Mouse (Mus musculus) embryonic facial prominence, embryonic 12.5 days (tissue): ENCODE measurements around the gene Gm45711. TPM values are rescaled to one million over a fixed set of nuclear protein-coding genes. Genes with fewer than 3 reads are reported as not detected.
"Not testable (repeated sequence)": the region's sequence is repeated elsewhere in the genome, so short reads cannot be mapped to it uniquely, and the experiment has no call there.

Experiments used
- ATAC-seq: fragments of 200-750 bp; cut with Nextera tagmentation; 2 replicates; pipeline ENCODE4 v1.8.0; 2017; ENCODE audit not compliant: insufficient number of reproducible peaks, insufficient read depth, low FRiP score, low TSS enrichment
- H3K27ac ChIP-seq: fragments of 300-500 bp; sonication (generic); 2 replicates; pipeline ENCODE4 v1.5.1; 2016; ENCODE audit warnings: mild to moderate bottlenecking
- H3K27me3 ChIP-seq: fragments of 300-500 bp; sonication (generic); 2 replicates; pipeline ENCODE4 v1.6.1; 2016; ENCODE audit warnings: mild to moderate bottlenecking, moderate library complexity
- H3K36me3 ChIP-seq: fragments of 300-500 bp; sonication (generic); 2 replicates; pipeline ENCODE4 v1.6.1; 2016; ENCODE audit warnings: mild to moderate bottlenecking
- H3K4me1 ChIP-seq: fragments of 300-500 bp; sonication (generic); 2 replicates; pipeline ENCODE4 v1.6.1; 2016
- H3K4me2 ChIP-seq: fragments of 300-500 bp; sonication (generic); replicated peaks from 2 replicates; pipeline ENCODE4 v1.6.1; 2016; ENCODE audit warnings: mild to moderate bottlenecking, moderate library complexity
- H3K4me3 ChIP-seq: fragments of 300-500 bp; sonication (generic); 2 replicates; pipeline ENCODE4 v1.5.1; 2016; ENCODE audit warnings: mild to moderate bottlenecking
- H3K9ac ChIP-seq: fragments of 300-500 bp; sonication (generic); 2 replicates; pipeline ENCODE4 v1.6.1; 2016; ENCODE audit warnings: mild to moderate bottlenecking, moderate library complexity
- H3K9me3 ChIP-seq: fragments of 300-500 bp; sonication (generic); 2 replicates; pipeline ENCODE4 v1.6.1; 2016; ENCODE audit warnings: mild to moderate bottlenecking, moderate library complexity
- WGBS: fragments of 180-500 bp; shearing (Covaris S2); methylation state at CpG from one replicate; pipeline ENCODE4 v1.1.7; 2016; 5-methylcytosine and 5-hydroxymethylcytosine counted together
- polyA plus RNA-seq: library from polyadenylated mRNA; unstranded; fragments of >200 nt; fragmentation: Nextera tagmentation; extraction: Ambion mirVana; gene quantifications from 2 replicates; pipeline ENCODE4 v1.2.1, GENCODE M21; 2016

Gene Gm45711
- polyA plus RNA-seq, 1 experiment from 2014 or later: not detected

GRCm38 (mm10) chr8:104340233-104341105 lies 30.6 kb upstream of the Gm45711 start:
- peak overlapping the region; percentile 71 for H3K4me3 ChIP-seq
- peak overlapping the region; percentile 91 for H3K27ac ChIP-seq
- H3K27me3 ChIP-seq: no peaks in the 10 kb centered on the region
- H3K9me3 ChIP-seq: no peaks in the 10 kb centered on the region
- H3K36me3 ChIP-seq: peaks cover 19% of the 10 kb centered on the region; the same call in 1 of the 2 replicates
- peak overlapping the region; percentile 73 for H3K4me2 ChIP-seq
- ATAC-seq: peak; percentile 83
- peak overlapping the region; percentile 83 for H3K9ac ChIP-seq
- peaks cover 12% of the 10 kb centered on the region; the same call in 1 of the 2 replicates for H3K4me1 ChIP-seq
- under 1% methylated on average over 41 of the region's 54 CpGs for WGBS

GRCm38 (mm10) chr8:104339983-104340232 lies 30.0 kb upstream of the Gm45711 start:
- peak; percentile 11; the same call in 1 of the 2 replicates for ATAC-seq
- H3K27ac ChIP-seq: peak overlapping the region; percentile 91
- 3% methylated on average over 6 of the region's 6 CpGs for WGBS
- H3K4me2 ChIP-seq: peak overlapping the region; percentile 73
- H3K9me3 ChIP-seq: no peaks in the 10 kb centered on the region
- H3K27me3 ChIP-seq: no peaks in the 10 kb centered on the region
- H3K4me1 ChIP-seq: peaks cover 12% of the 10 kb centered on the region; the same call in 1 of the 2 replicates
- H3K36me3 ChIP-seq: peaks cover 13% of the 10 kb centered on the region; the same call in 1 of the 2 replicates
- peak overlapping the region; percentile 83 for H3K9ac ChIP-seq
- H3K4me3 ChIP-seq: peak overlapping the region; percentile 71

DNA sequence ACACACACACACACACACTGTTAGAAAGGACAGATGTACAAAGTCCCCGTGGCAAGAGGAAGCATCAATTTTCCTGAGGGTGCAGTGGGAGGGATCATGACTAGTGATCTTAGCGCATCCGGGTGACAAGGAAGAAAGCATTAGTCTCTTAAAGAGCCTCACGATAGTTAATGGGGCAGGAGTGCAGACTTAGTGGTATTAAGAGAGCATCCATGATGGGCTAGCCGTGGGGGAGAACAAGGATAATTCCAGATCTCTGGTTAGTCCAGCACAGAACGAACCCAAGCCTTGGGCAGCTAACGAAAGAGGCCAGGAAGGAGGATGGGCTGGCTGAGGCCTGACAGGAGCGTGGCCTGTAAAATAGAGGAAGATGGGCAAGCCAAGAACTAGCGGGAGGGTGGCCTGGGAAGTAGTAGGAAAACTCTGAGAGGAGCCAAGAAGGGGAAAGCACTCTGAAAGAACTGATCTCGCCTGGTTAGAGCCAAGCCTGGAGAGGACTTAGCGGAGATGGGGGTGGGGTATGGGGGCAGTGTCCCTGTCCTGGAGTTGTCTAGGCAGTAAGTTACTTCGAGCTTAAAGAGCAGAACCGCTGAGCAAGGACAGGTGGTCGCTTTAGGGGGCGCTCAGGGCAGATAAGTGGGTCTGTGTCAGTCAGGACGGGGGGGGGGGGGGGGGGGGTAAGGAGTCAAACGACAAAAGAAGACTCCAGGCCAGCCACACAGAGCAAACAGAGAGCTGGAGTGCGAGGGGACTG lies 29.5 kb upstream of the Gm45711 start, which contains the start of gene Cmtm3:
Cmtm3 (plus strand) TSS at position 182 of the 754 bp plus-strand sequence.
- ATAC-seq: no peak
- Histone ChIP-seq H3K36me3 (peaks cover 8% of the 10 kb centered on the region; the same call in 1 of the 2 replicates), H3K27ac (peak within 1 kb of the TSS; percentile 91), H3K27me3 (no peaks in the 10 kb centered on the region), H3K4me3 (peak within 1 kb of the TSS; percentile 71), H3K9me3 (no peaks in the 10 kb centered on the region), H3K4me1 (peaks cover 12% of the 10 kb centered on the region; the same call in 1 of the 2 replicates), H3K9ac (peak within 1 kb of the TSS; percentile 83), H3K4me2 (peak within 1 kb of the TSS; percentile 73)
- 13% methylated on average over 17 of the region's 18 CpGs for WGBS

- peaks cover 12% of the 10 kb centered on the region; the same call in 1 of the 2 replicates for H3K4me1 ChIP-seq
- no peak overlapping the region for H3K27ac ChIP-seq
- H3K4me3 ChIP-seq: no peak overlapping the region
- H3K27me3 ChIP-seq: no peaks in the 10 kb centered on the region
- 54% methylated on average over 3 of the region's 3 CpGs for WGBS
- no peaks in the 10 kb centered on the region for H3K36me3 ChIP-seq
- H3K9me3 ChIP-seq: no peaks in the 10 kb centered on the region
- no peak for ATAC-seq
- H3K9ac ChIP-seq: no peak overlapping the region
- H3K4me2 ChIP-seq: no peak overlapping the region
Measured at GRCm38 (mm10) chr8:104337890-104338289, 28.0 kb upstream of the Gm45711 start.

DNA sequence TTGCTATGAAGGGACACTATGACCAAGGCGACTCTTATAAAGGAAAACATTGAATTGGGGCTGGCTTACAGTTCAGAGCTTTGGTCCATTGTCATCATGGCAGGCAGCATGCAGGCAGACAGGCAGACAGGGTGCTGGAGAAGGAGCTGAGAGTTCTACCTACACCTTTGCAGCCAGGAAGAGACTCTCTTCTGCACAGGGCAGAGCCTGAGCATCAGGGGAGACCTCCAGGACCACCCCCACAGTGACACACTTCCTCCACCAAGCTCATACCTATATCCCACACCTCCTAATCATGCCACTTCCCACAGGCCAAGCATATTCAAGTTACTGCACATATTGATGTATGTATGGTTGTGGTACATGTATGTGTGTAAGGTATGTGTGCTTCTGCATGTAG lies 26.9 kb upstream of the Gm45711 start:
- H3K27me3 ChIP-seq: no peaks in the 10 kb centered on the region
- H3K4me3 ChIP-seq: no peak overlapping the region
- 84% methylated on average over 1 of the region's 1 CpGs for WGBS
- H3K9ac ChIP-seq: no peak overlapping the region
- H3K27ac ChIP-seq: no peak overlapping the region
- no peaks in the 10 kb centered on the region for H3K9me3 ChIP-seq
- no peak overlapping the region for H3K4me2 ChIP-seq
- H3K4me1 ChIP-seq: peaks cover 11% of the 10 kb centered on the region; the same call in 1 of the 2 replicates
- no peak for ATAC-seq
- no peaks in the 10 kb centered on the region for H3K36me3 ChIP-seq

DNA sequence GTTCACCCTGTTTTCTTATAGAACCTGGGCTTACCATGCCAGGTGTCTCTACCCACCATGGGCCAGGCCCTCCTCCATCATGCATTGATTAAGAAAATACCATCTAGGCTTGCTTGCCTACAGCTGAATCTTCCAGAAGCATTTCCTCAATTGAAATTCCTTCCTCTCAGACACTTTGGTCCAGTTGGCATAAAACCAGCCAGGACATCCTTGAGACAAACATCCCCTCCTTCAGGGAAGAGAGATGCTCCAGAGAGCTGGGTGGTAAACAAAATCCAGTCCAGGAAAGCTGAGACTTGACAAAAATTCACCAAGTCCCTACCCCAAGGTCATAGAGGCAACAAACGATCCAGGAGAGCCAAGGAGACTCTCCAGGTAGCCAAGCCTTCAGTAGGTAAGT lies 24.3 kb upstream of the Gm45711 start:
- Histone ChIP-seq H3K27ac (no peak overlapping the region), H3K4me2 (no peak overlapping the region), H3K9me3 (no peaks in the 10 kb centered on the region), H3K4me1 (no peaks in the 10 kb centered on the region), H3K36me3 (no peaks in the 10 kb centered on the region), H3K4me3 (no peak overlapping the region), H3K9ac (no peak overlapping the region), H3K27me3 (no peaks in the 10 kb centered on the region)
- 59% methylated on average over 1 of the region's 1 CpGs for WGBS
- ATAC-seq: no peak

DNA sequence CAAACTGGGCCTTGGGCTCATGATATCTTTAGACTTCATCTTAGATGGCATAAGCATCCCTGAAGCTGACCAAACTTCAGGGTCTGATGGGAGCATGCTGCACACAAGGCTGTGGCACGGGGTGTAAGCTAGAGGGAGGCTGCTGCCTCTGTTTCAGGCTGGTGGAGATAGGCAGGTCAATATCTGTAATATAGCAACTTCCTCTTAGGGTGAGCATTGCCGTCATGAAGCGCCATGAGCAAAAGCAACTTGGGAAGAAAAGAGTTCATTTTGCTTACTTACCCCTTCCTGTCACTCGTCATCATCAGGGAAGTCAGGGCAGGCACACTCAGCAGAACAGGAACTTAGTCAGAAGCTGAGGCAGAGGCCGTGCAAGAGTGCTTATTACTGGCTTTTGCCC lies 23.9 kb upstream of the Gm45711 start:
- no peak overlapping the region for H3K9ac ChIP-seq
- H3K9me3 ChIP-seq: no peaks in the 10 kb centered on the region
- 73% methylated on average over 5 of the region's 5 CpGs for WGBS
- no peaks in the 10 kb centered on the region for H3K36me3 ChIP-seq
- H3K4me1 ChIP-seq: no peaks in the 10 kb centered on the region
- H3K27ac ChIP-seq: no peak overlapping the region
- ATAC-seq: no peak
- H3K27me3 ChIP-seq: no peaks in the 10 kb centered on the region
- H3K4me3 ChIP-seq: no peak overlapping the region
- no peak overlapping the region for H3K4me2 ChIP-seq

DNA sequence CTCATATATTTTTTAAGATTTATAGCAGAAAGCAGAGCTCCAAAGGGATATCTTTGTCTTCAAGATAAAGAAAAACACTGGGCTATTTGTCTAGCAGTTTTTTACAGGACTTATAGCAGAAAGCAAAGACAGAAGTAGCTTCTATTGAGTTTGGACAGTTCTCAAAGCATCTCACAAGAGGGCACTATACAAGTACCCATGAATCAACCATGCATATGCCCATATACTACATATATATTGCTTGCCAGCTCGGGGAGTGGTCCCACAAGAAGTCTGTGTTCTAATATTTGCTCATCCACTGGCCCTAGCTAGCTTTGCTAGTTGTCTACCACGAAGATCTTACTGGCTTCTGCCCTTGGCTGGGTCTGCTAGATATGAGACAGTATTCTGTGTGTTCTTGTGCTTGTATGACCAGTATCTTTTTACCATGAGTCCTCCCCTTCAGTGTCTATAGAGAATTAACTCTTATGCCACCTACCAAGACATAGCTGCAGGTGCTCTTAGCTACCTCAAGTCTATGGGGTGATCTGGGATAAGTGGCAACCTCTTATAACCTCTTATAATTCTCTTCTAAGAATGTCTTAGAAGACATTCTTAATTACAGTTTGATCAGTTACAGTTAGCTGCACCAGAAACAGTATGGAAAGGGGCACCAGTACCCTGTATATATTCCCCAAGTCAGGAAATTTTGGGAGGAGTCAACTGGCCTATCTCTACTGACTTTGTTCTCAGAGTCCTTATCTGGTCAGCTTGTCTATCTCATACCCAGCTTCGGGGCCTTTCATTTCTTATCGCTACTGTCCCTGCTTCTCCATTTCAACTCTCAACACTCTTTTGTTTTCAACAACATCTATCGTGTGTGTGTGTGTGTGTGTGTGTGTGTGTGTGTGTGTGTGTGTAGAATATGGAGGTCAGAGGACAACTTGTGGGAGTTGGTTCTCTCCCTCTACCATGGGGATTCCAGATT lies 23.1 kb upstream of the Gm45711 start:
- WGBS: 77% methylated on average over 5 of the region's 5 CpGs
- Histone ChIP-seq H3K27ac (no peak overlapping the region), H3K36me3 (no peaks in the 10 kb centered on the region), H3K4me2 (no peak overlapping the region), H3K27me3 (no peaks in the 10 kb centered on the region), H3K4me1 (no peaks in the 10 kb centered on the region), H3K4me3 (no peak overlapping the region), H3K9ac (no peak overlapping the region), H3K9me3 (no peaks in the 10 kb centered on the region)
- ATAC-seq: no peak

DNA sequence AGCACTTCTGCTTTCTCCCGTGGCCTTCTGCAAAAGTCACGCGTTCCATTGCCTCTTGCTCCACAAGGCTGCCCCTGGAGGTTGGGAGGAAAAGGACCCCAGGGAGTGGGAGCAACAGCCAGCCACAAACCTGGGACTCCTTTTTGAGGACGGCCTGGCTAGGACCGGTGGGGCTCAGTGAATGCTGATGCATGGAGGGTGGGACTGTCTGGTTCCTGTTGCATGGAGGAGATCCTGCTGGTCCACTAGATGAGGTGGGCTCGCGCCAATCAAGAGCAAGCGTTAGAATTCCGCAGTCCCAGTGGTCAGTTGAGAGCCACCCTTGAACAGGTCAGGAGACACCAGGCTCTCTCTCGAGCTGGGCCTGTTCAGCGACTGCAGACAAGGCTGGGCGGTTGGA lies 12.0 kb upstream of the Gm45711 start, which contains the start of gene Cmtm2b:
Cmtm2b (plus strand) TSS at position 301 of the 400 bp plus-strand sequence.
- not testable (repeated sequence) for H3K27me3 ChIP-seq, H3K4me2 ChIP-seq, H3K4me3 ChIP-seq, H3K4me1 ChIP-seq, ATAC-seq, H3K27ac ChIP-seq, H3K36me3 ChIP-seq, H3K9ac ChIP-seq, H3K9me3 ChIP-seq
- WGBS: 88% methylated on average over 12 of the region's 12 CpGs

GRCm38 (mm10) chr8:104321267-104321666 lies 11.4 kb upstream of the Gm45711 start, which contains the start of gene Gm11020:
TSS of gene Gm11020 (plus strand) at chr8:104321567.
- not testable (repeated sequence) for H3K4me1 ChIP-seq, H3K36me3 ChIP-seq, H3K9me3 ChIP-seq, H3K4me3 ChIP-seq, H3K4me2 ChIP-seq, H3K27me3 ChIP-seq, H3K27ac ChIP-seq, ATAC-seq, H3K9ac ChIP-seq
- WGBS: 78% methylated on average over 11 of the region's 11 CpGs

DNA sequence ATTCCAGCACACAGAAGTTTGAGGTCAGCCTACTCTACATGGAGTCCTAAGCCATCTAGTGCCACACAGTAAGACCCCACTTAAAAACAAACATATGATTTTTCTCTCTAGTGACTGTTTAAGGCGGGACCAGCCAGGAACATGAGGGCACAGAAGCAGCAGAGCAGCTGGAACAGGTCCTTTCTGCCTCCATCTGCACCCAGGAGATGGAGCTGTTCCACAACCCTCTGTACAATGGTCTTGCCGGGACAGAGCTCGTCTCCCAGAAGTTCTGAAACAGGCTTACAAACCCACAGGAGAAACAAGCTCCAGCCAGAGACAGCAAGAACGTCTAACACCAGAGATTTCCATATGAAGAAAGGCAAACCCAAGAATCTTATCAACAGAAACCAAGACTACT lies 3.4 kb upstream of the Gm45711 start:
- Histone ChIP-seq H3K9ac (no peak overlapping the region), H3K27ac (no peak overlapping the region), H3K36me3 (no peaks in the 10 kb centered on the region), H3K9me3 (no peaks in the 10 kb centered on the region), H3K4me1 (no peaks in the 10 kb centered on the region), H3K4me3 (no peak overlapping the region), H3K27me3 (no peaks in the 10 kb centered on the region), H3K4me2 (no peak overlapping the region)
- no peak for ATAC-seq
- 73% methylated on average over 4 of the region's 4 CpGs for WGBS
